Mouse (Mus musculus) gastrocnemius, postnatal 10 days (tissue): ENCODE data around the gene Krt23. TPM values are rescaled to one million over a fixed set of nuclear protein-coding genes. Genes with fewer than 3 reads are reported as not detected.
A peak's percentile ranks its signal among the peaks of the same experiment; 100 is the strongest.

ENCODE experiments used
- DNase-seq: peaks from one replicate; pipeline ENCODE4 v3.0.0; 2021; ENCODE audit warnings: mixed read lengths
- long read RNA-seq, 2 experiments: library from polyadenylated mRNA; stranded (forward); transcript quantifications; one replicate each; pipeline ENCODE4 v2.0.0; 2021
- total RNA-seq, 2 experiments: library from RNA; stranded (reverse); gene quantifications; 2 replicates each; pipeline ENCODE4 v1.2.3; 2021

Krt23 gene
- total RNA-seq = under 1 TPM in 1 of 2 experiments, not detected in 1; 0.16 TPM
- long read RNA-seq, experiment 1 = 0 reads
- long read RNA-seq, experiment 2 = 0 reads

- DNase-seq = no peak
Observed at GRCm38 (mm10) chr11:99492733-99493573, at the start of gene Krt23. Krt23 (minus strand) TSS chr11:99493137.

- DNase-seq = peak; percentile 17
Observed at GRCm38 (mm10) chr11:99539721-99540120, 46.8 kb upstream of the Krt23 start.

- DNase-seq = no peak
Observed at GRCm38 (mm10) chr11:99521288-99521860, 28.4 kb upstream of the Krt23 start, which contains the start of gene Krt39. Krt39 (minus strand) TSS chr11:99521338.

GRCm38 (mm10) chr11:99514098-99514497 is 21.2 kb upstream of the Krt23 start:
- DNase-seq = no peak

GRCm38 (mm10) chr11:99500095-99500805 is 7.3 kb upstream of the Krt23 start:
- DNase-seq = no peak

GRCm38 (mm10) chr11:99496460-99496859 is 3.5 kb upstream of the Krt23 start:
- DNase-seq = no peak

GRCm38 (mm10) chr11:99494741-99495140 is 1.8 kb upstream of the Krt23 start:
- no peak for DNase-seq

GRCm38 (mm10) chr11:99493574-99493850 is 575 bp upstream of the Krt23 start:
- DNase-seq = no peak

- DNase-seq = no peak
Observed at GRCm38 (mm10) chr11:99491040-99491439, 1.9 kb downstream of the Krt23 start.

GRCm38 (mm10) chr11:99490624-99491023 is 2.3 kb downstream of the Krt23 start:
- DNase-seq = no peak

GRCm38 (mm10) chr11:99489233-99489632 is 3.7 kb downstream of the Krt23 start:
- no peak for DNase-seq

GRCm38 (mm10) chr11:99474981-99475380 is 18.0 kb downstream of the Krt23 start:
- no peak for DNase-seq

- DNase-seq = no peak
Observed at GRCm38 (mm10) chr11:99473433-99473832, 19.5 kb downstream of the Krt23 start.

GRCm38 (mm10) chr11:99472405-99472804 is 20.5 kb downstream of the Krt23 start:
- DNase-seq = no peak

GRCm38 (mm10) chr11:99471946-99472345 is 21.0 kb downstream of the Krt23 start:
- DNase-seq = no peak

GRCm38 (mm10) chr11:99469228-99469627 is 23.7 kb downstream of the Krt23 start:
- no peak for DNase-seq

- DNase-seq = no peak
Observed at GRCm38 (mm10) chr11:99468566-99468965, 24.4 kb downstream of the Krt23 start.

- no peak for DNase-seq
Observed at GRCm38 (mm10) chr11:99466316-99466715, 26.6 kb downstream of the Krt23 start.

GRCm38 (mm10) chr11:99464836-99465235 is 28.1 kb downstream of the Krt23 start:
- peak; percentile 84 for DNase-seq

- DNase-seq = peak; percentile 74
Observed at GRCm38 (mm10) chr11:99463155-99463554, 29.8 kb downstream of the Krt23 start.

- no peak for DNase-seq
Observed at GRCm38 (mm10) chr11:99461736-99462135, 31.2 kb downstream of the Krt23 start.

- no peak for DNase-seq
Observed at GRCm38 (mm10) chr11:99458887-99459286, 34.0 kb downstream of the Krt23 start.

- no peak for DNase-seq
Observed at GRCm38 (mm10) chr11:99454759-99455158, 38.2 kb downstream of the Krt23 start.
